Mouse (Mus musculus) bone marrow macrophage, adult 2 months (primary cell): ENCODE measurements at regions not wholly inside any gene's neighbourhood (a gene's known extent, or its start where the extent isn't known, plus 50 kb on each side); places are given as distances from the start of the nearest gene placed in this dataset.

Source experiments
- H3K27ac ChIP-seq: 2 replicates; pipeline ENCODE4 v1.5.1; 2012; ENCODE audit warnings: low read depth, low read length; ENCODE audit not compliant: insufficient read depth
- H3K4me1 ChIP-seq: 2 replicates; pipeline ENCODE4 v1.6.1; 2012; ENCODE audit warnings: low read length; ENCODE audit not compliant: control insufficient read depth, insufficient read depth
- H3K4me3 ChIP-seq: 2 replicates; pipeline ENCODE4 v1.5.1; 2012; ENCODE audit warnings: mild to moderate bottlenecking, low read length, moderate library complexity; ENCODE audit not compliant: insufficient read depth
- CTCF ChIP-seq: IDR thresholded peaks from 2 replicates; pipeline ENCODE4 v1.5.1; 2012; ENCODE audit warnings: low read depth, mild to moderate bottlenecking, low read length, moderate library complexity
- POLR2A ChIP-seq: IDR thresholded peaks from 2 replicates; pipeline ENCODE4 v1.6.1; 2012; ENCODE audit warnings: mild to moderate bottlenecking, low read depth, low read length, borderline replicate concordance

- TF ChIP-seq CTCF (no peak), POLR2A (no peak)
- no peak overlapping the region for H3K4me3 ChIP-seq
- no peak overlapping the region for H3K27ac ChIP-seq
- no peaks in the 10 kb centered on the region for H3K4me1 ChIP-seq
Measured at GRCm38 (mm10) chr8:15490774-15491173, 444.9 kb upstream of the BB014433 start.

- no peaks in the 10 kb centered on the region for H3K4me1 ChIP-seq
- no peak overlapping the region for H3K4me3 ChIP-seq
- H3K27ac ChIP-seq = no peak overlapping the region
- no peak for TF ChIP-seq CTCF
- no peak for TF ChIP-seq POLR2A
Measured at GRCm38 (mm10) chr8:15487579-15487978, 441.7 kb upstream of the BB014433 start.

GRCm38 (mm10) chr8:15470561-15470960, 424.7 kb upstream of the BB014433 start:
- Histone ChIP-seq H3K4me3 (no peak overlapping the region), H3K27ac (no peak overlapping the region), H3K4me1 (no peaks in the 10 kb centered on the region)
- TF ChIP-seq CTCF (no peak), POLR2A (no peak)

- H3K4me3 ChIP-seq = no peak overlapping the region
- TF ChIP-seq CTCF = no peak
- no peaks in the 10 kb centered on the region for H3K4me1 ChIP-seq
- H3K27ac ChIP-seq = no peak overlapping the region
Measured at GRCm38 (mm10) chr8:15468540-15469476, 422.9 kb upstream of the BB014433 start.

- no peak for TF ChIP-seq CTCF
- TF ChIP-seq POLR2A = no peak
- Histone ChIP-seq H3K4me1 (no peaks in the 10 kb centered on the region), H3K27ac (no peak overlapping the region), H3K4me3 (no peak overlapping the region)
Measured at GRCm38 (mm10) chr8:15438546-15438945, 392.7 kb upstream of the BB014433 start.

GRCm38 (mm10) chr8:15394722-15395115, 348.8 kb upstream of the BB014433 start:
- TF ChIP-seq CTCF = no peak
- TF ChIP-seq POLR2A = no peak
- Histone ChIP-seq H3K4me3 (no peak overlapping the region), H3K27ac (no peak overlapping the region), H3K4me1 (no peaks in the 10 kb centered on the region)

DNA sequence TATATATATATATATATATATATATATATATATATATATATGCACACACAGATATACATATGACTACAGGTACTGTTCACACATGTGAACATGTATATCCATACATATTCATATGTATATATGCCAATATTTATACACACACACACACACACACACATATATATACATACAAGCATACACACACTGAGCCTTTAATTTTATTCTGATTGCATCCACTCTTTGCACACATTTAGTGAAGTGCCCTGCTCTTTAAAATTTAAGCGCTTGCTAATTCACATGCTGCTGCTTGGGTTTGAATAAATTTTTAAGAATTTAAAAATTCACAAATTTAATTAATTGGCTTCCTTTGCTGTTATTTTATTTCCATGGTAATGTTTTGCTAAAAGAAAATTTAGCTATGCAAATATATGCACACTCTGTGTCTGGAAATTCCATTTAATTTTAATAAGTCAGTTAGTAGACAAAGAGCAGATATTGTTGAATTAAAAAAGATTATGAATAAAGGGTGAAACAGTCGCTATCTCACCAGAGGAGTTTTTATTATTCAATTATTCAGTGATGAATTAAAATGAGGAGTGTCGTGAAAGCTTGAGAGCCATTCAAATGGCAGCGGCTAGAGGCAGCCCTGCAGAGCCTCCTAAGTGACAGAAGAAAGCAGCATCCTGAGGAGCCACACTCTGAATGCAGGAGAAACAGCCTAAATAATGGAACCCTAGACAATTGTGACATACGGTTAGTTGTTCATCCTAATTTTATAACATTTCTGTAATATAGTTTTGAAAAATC, 348.3 kb upstream of the BB014433 start:
- Histone ChIP-seq H3K4me3 (no peak overlapping the region), H3K27ac (no peak overlapping the region), H3K4me1 (no peaks in the 10 kb centered on the region)
- TF ChIP-seq CTCF = no peak
- TF ChIP-seq POLR2A = no peak

GRCm38 (mm10) chr8:15392056-15392455, 346.2 kb upstream of the BB014433 start:
- Histone ChIP-seq H3K4me3 (no peak overlapping the region), H3K27ac (no peak overlapping the region), H3K4me1 (no peaks in the 10 kb centered on the region)
- no peak for TF ChIP-seq CTCF
- no peak for TF ChIP-seq POLR2A

- TF ChIP-seq CTCF = no peak
- no peak for TF ChIP-seq POLR2A
- Histone ChIP-seq H3K4me3 (no peak overlapping the region), H3K4me1 (no peaks in the 10 kb centered on the region), H3K27ac (no peak overlapping the region)
Measured at GRCm38 (mm10) chr8:15388791-15389190, 342.9 kb upstream of the BB014433 start.

DNA sequence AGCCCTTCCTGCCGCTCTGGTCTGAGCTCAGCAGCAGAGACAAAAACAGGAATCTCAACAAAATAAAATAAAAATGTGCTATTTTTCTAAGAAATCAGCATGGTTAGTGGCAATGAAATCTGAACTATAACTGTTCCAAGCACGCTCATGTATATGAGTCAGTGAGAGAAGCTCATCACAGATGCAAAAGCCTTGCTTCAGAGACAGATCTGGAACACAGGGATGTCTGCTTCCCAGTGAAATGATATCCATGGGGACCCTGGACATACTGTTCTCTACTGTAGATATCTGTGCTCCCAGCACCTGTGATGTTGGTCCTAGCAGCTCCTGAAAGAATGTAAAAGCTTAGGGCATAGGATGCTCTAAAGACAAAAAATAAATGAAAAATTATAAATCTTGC, 321.2 kb upstream of the BB014433 start:
- TF ChIP-seq POLR2A (no peak), CTCF (no peak)
- no peak overlapping the region for H3K27ac ChIP-seq
- no peak overlapping the region for H3K4me3 ChIP-seq
- H3K4me1 ChIP-seq = no peaks in the 10 kb centered on the region
